Mouse (Mus musculus) C2C12 (cell line): ENCODE data around the gene Was. TPM values are rescaled to one million over a fixed set of nuclear protein-coding genes. Genes with fewer than 3 reads are reported as not detected.
A peak's percentile ranks its signal among the peaks of the same experiment; 100 is the strongest.

Experiments
- H3K27me3 ChIP-seq: one replicate; pipeline ENCODE4 v1.6.1; 2011; ENCODE audit not compliant: control insufficient read depth, insufficient read depth, insufficient read length
- H3K36me3 ChIP-seq: one replicate; pipeline ENCODE4 v1.6.1; 2011; ENCODE audit not compliant: control insufficient read depth, insufficient read depth
- H3K4me3 ChIP-seq: one replicate; pipeline ENCODE4 v1.5.1; 2011; ENCODE audit warnings: mild to moderate bottlenecking, control low read depth; ENCODE audit not compliant: poor library complexity, insufficient read depth, severe bottlenecking
- H3K79me2 ChIP-seq: one replicate; pipeline ENCODE4 v1.6.1; 2011; ENCODE audit not compliant: control insufficient read depth, insufficient read depth
- H3K79me3 ChIP-seq: one replicate; pipeline ENCODE4 v1.6.1; 2011; ENCODE audit warnings: low read depth, control low read depth
- H3ac ChIP-seq: one replicate; pipeline ENCODE3; 2011; ENCODE audit warnings: low read depth; ENCODE audit not compliant: control insufficient read depth, insufficient read length
- CEBPB ChIP-seq: IDR thresholded peaks from one replicate; pipeline ENCODE4 v1.6.1; 2011; ENCODE audit warnings: low read depth, mild to moderate bottlenecking, control low read depth, moderate library complexity
- CTCF ChIP-seq: IDR thresholded peaks from one replicate; pipeline ENCODE4 v1.5.1; 2011; ENCODE audit not compliant: control insufficient read depth, insufficient read depth, insufficient read length
- FOSL1 ChIP-seq: IDR thresholded peaks from one replicate; pipeline ENCODE4 v1.8.0; 2011; ENCODE audit warnings: mild to moderate bottlenecking, low read length; ENCODE audit not compliant: poor library complexity, insufficient read depth, severe bottlenecking
- MAX ChIP-seq: IDR thresholded peaks from one replicate; pipeline ENCODE4 v1.6.1; 2011; ENCODE audit warnings: mild to moderate bottlenecking, control low read depth
- MYOD1 ChIP-seq: IDR thresholded peaks from one replicate; pipeline ENCODE4 v1.6.1; 2011; ENCODE audit warnings: low read depth; ENCODE audit not compliant: control insufficient read depth, insufficient read length
- MYOG ChIP-seq: IDR thresholded peaks from one replicate; pipeline ENCODE4 v1.6.1; 2011; ENCODE audit not compliant: control insufficient read depth, insufficient read length; ENCODE audit errors: extremely low read depth
- USF1 ChIP-seq: IDR thresholded peaks from one replicate; pipeline ENCODE4 v1.6.1; 2011; ENCODE audit warnings: low read depth, mild to moderate bottlenecking, control low read depth, moderate library complexity
- polyA plus RNA-seq: library from polyadenylated mRNA; unstranded; fragments of >200 nt; fragmentation: generic; extraction: Trizol; gene quantifications from one replicate; pipeline ENCODE4 v1.2.1, GENCODE M21; 2012; ENCODE audit warnings: missing spikeins

The Was gene
- polyA plus RNA-seq, 1 experiment: 0.74 TPM

GRCm38 (mm10) chrX:8125235-8125634 is 34.9 kb upstream of the Was start:
- Histone ChIP-seq H3K4me3 (no peak overlapping the region), H3K79me2 (no peaks in the 10 kb centered on the region), H3K79me3 (no peaks in the 10 kb centered on the region), H3K36me3 (peaks cover 6% of the 10 kb centered on the region), H3ac (no peak overlapping the region), H3K27me3 (no peaks in the 10 kb centered on the region)
- TF ChIP-seq FOSL1: no peak
- no peak for TF ChIP-seq MAX
- TF ChIP-seq USF1: no peak
- no peak for TF ChIP-seq CEBPB
- TF ChIP-seq MYOG: no peak
- no peak for TF ChIP-seq MYOD1
- no peak for TF ChIP-seq CTCF

GRCm38 (mm10) chrX:8123821-8124470 is 33.6 kb upstream of the Was start:
- TF ChIP-seq CEBPB (no peak), FOSL1 (no peak), MYOD1 (no peak), MAX (no peak), MYOG (no peak), USF1 (no peak), CTCF (no peak)
- peaks cover 6% of the 10 kb centered on the region for H3K36me3 ChIP-seq
- H3K27me3 ChIP-seq: no peaks in the 10 kb centered on the region
- no peak overlapping the region for H3K4me3 ChIP-seq
- no peaks in the 10 kb centered on the region for H3K79me3 ChIP-seq
- no peaks in the 10 kb centered on the region for H3K79me2 ChIP-seq
- H3ac ChIP-seq: no peak overlapping the region

GRCm38 (mm10) chrX:8117264-8117663 is 27.0 kb upstream of the Was start:
- no peaks in the 10 kb centered on the region for H3K36me3 ChIP-seq

GRCm38 (mm10) chrX:8115275-8115674 is 25.0 kb upstream of the Was start:
- Histone ChIP-seq H3K79me3 (no peaks in the 10 kb centered on the region), H3K4me3 (no peak overlapping the region), H3ac (no peak overlapping the region), H3K79me2 (no peaks in the 10 kb centered on the region), H3K27me3 (no peaks in the 10 kb centered on the region), H3K36me3 (no peaks in the 10 kb centered on the region)
- no peak for TF ChIP-seq MYOD1
- no peak for TF ChIP-seq MYOG
- no peak for TF ChIP-seq FOSL1
- no peak for TF ChIP-seq CEBPB
- TF ChIP-seq USF1: no peak
- TF ChIP-seq MAX: no peak
- no peak for TF ChIP-seq CTCF

More at GRCm38 (mm10) chrX:8117264-8117663, 27.0 kb upstream of the Was start:
- no peaks in the 10 kb centered on the region for H3K79me2 ChIP-seq
- H3K4me3 ChIP-seq: no peak overlapping the region
- H3K27me3 ChIP-seq: no peaks in the 10 kb centered on the region
- no peak for TF ChIP-seq CEBPB
- no peak for TF ChIP-seq MYOD1
- no peak for TF ChIP-seq MYOG
- no peak for TF ChIP-seq FOSL1
- TF ChIP-seq MAX: no peak
- TF ChIP-seq CTCF: no peak
- no peak for TF ChIP-seq USF1
- no peak overlapping the region for H3ac ChIP-seq
- no peaks in the 10 kb centered on the region for H3K79me3 ChIP-seq

GRCm38 (mm10) chrX:8105019-8105418 is 14.7 kb upstream of the Was start:
- Histone ChIP-seq H3K79me3 (no peaks in the 10 kb centered on the region), H3K27me3 (no peaks in the 10 kb centered on the region), H3K36me3 (no peaks in the 10 kb centered on the region), H3K79me2 (no peaks in the 10 kb centered on the region), H3ac (no peak overlapping the region), H3K4me3 (no peak overlapping the region)
- TF ChIP-seq USF1 (no peak), FOSL1 (no peak), MYOD1 (no peak), MAX (no peak), CTCF (no peak), CEBPB (no peak), MYOG (no peak)

GRCm38 (mm10) chrX:8102213-8102668 is 11.9 kb upstream of the Was start:
- Histone ChIP-seq H3ac (no peak overlapping the region), H3K79me2 (no peaks in the 10 kb centered on the region), H3K36me3 (no peaks in the 10 kb centered on the region), H3K4me3 (no peak overlapping the region), H3K27me3 (no peaks in the 10 kb centered on the region), H3K79me3 (no peaks in the 10 kb centered on the region)
- TF ChIP-seq CEBPB (no peak), FOSL1 (peak; percentile 58), USF1 (no peak), CTCF (no peak), MYOD1 (no peak)
